Mouse (Mus musculus) cortical plate, adult 2 months (tissue): ENCODE measurements around the gene Pus3. TPM values are rescaled to one million over a fixed set of nuclear protein-coding genes. Genes with fewer than 3 reads are reported as not detected.
A peak's percentile ranks its signal among the peaks of the same experiment; 100 is the strongest.

ENCODE experiments used
- H3K27ac ChIP-seq: fragments of 200-500 bp; 2 replicates; pipeline ENCODE4 v1.5.1; 2012; ENCODE audit warnings: low read length, control low read depth, inconsistent platforms; ENCODE audit not compliant: insufficient read depth
- H3K4me1 ChIP-seq: fragments of 200-500 bp; 2 replicates; pipeline ENCODE4 v1.6.1; 2011; ENCODE audit warnings: low read length; ENCODE audit not compliant: control insufficient read depth, insufficient read depth
- H3K4me3 ChIP-seq: fragments of 200-500 bp; 2 replicates; pipeline ENCODE4 v1.5.1; 2011; ENCODE audit warnings: mild to moderate bottlenecking, low read length, control low read depth; ENCODE audit not compliant: insufficient read depth
- CTCF ChIP-seq: fragments of 200-500 bp; IDR thresholded peaks from 2 replicates; pipeline ENCODE4 v1.5.1; 2011; ENCODE audit warnings: mild to moderate bottlenecking, control low read depth, low read length; ENCODE audit not compliant: insufficient read depth; ENCODE audit errors: extremely low read depth
- POLR2A ChIP-seq: fragments of 200-500 bp; IDR thresholded peaks from 2 replicates; pipeline ENCODE4 v1.6.1; 2011; ENCODE audit warnings: mild to moderate bottlenecking, low read length, control low read depth; ENCODE audit not compliant: insufficient read depth; ENCODE audit errors: extremely low read depth
- polyA plus RNA-seq: library from polyadenylated mRNA; depleted of rRNA; stranded (reverse); fragments of >200 nt; gene quantifications from 2 replicates; pipeline ENCODE4 v1.2.3, GENCODE M21; 2012

Gene Pus3
- polyA plus RNA-seq, 1 experiment = 11.4 TPM

- Histone ChIP-seq H3K4me3 (no peak overlapping the region), H3K27ac (no peak overlapping the region), H3K4me1 (no peaks in the 10 kb centered on the region)
- TF ChIP-seq CTCF (no peak), POLR2A (no peak)
Observed at GRCm38 (mm10) chr9:35529141-35529540, 29.3 kb upstream of the Pus3 start.

GRCm38 (mm10) chr9:35529796-35530195 lies 28.6 kb upstream of the Pus3 start:
- Histone ChIP-seq H3K27ac (no peak overlapping the region), H3K4me1 (no peaks in the 10 kb centered on the region), H3K4me3 (no peak overlapping the region)
- TF ChIP-seq CTCF (no peak), POLR2A (no peak)

- no peaks in the 10 kb centered on the region for H3K4me1 ChIP-seq
- TF ChIP-seq CTCF (no peak), POLR2A (no peak)
- H3K4me3 ChIP-seq = no peak overlapping the region
- no peak overlapping the region for H3K27ac ChIP-seq
Observed at GRCm38 (mm10) chr9:35533266-35533665, 25.1 kb upstream of the Pus3 start.

- Histone ChIP-seq H3K27ac (no peak overlapping the region), H3K4me3 (no peak overlapping the region), H3K4me1 (no peaks in the 10 kb centered on the region)
- TF ChIP-seq CTCF (peak; percentile 80), POLR2A (no peak)
Observed at GRCm38 (mm10) chr9:35535110-35535509, 23.3 kb upstream of the Pus3 start.

- H3K4me3 ChIP-seq = no peak overlapping the region
- no peak overlapping the region for H3K27ac ChIP-seq
- TF ChIP-seq CTCF (no peak), POLR2A (no peak)
- H3K4me1 ChIP-seq = no peaks in the 10 kb centered on the region
Observed at GRCm38 (mm10) chr9:35535876-35536275, 22.5 kb upstream of the Pus3 start.

- no peaks in the 10 kb centered on the region for H3K4me1 ChIP-seq
- H3K27ac ChIP-seq = no peak overlapping the region
- no peak for TF ChIP-seq CTCF
- no peak for TF ChIP-seq POLR2A
- no peak overlapping the region for H3K4me3 ChIP-seq
Observed at GRCm38 (mm10) chr9:35539001-35539750, 19.2 kb upstream of the Pus3 start.

GRCm38 (mm10) chr9:35541024-35541423 lies 17.4 kb upstream of the Pus3 start:
- H3K4me1 ChIP-seq = no peaks in the 10 kb centered on the region
- no peak overlapping the region for H3K27ac ChIP-seq
- no peak overlapping the region for H3K4me3 ChIP-seq
- no peak for TF ChIP-seq CTCF
- no peak for TF ChIP-seq POLR2A

GRCm38 (mm10) chr9:35541488-35541887 lies 16.9 kb upstream of the Pus3 start:
- Histone ChIP-seq H3K27ac (no peak overlapping the region), H3K4me1 (no peaks in the 10 kb centered on the region), H3K4me3 (no peak overlapping the region)
- no peak for TF ChIP-seq POLR2A
- peak; percentile 75 for TF ChIP-seq CTCF

GRCm38 (mm10) chr9:35541941-35542340 lies 16.5 kb upstream of the Pus3 start:
- Histone ChIP-seq H3K4me3 (no peak overlapping the region), H3K27ac (no peak overlapping the region), H3K4me1 (no peaks in the 10 kb centered on the region)
- TF ChIP-seq POLR2A (no peak), CTCF (no peak)

- H3K27ac ChIP-seq = no peak overlapping the region
- TF ChIP-seq POLR2A = no peak
- TF ChIP-seq CTCF = no peak
- no peaks in the 10 kb centered on the region for H3K4me1 ChIP-seq
- no peak overlapping the region for H3K4me3 ChIP-seq
Observed at GRCm38 (mm10) chr9:35543099-35543860, 15.1 kb upstream of the Pus3 start.
